Mouse (Mus musculus) ES-E14 (cell line): ENCODE measurements at regions not wholly inside any gene's neighbourhood (a gene's known extent, or its start where the extent isn't known, plus 50 kb on each side); places are given as distances from the start of the nearest gene placed in this dataset.

ENCODE experiments used
- CHD2 ChIP-seq: IDR thresholded peaks from 2 replicates; pipeline ENCODE4 v1.6.1; 2014; ENCODE audit warnings: mild to moderate bottlenecking, low read depth, low read length, inconsistent platforms
- ZNF384 ChIP-seq: IDR thresholded peaks from 2 replicates; pipeline ENCODE4 v1.6.1; 2012; ENCODE audit warnings: low read depth, low read length, inconsistent platforms

DNA sequence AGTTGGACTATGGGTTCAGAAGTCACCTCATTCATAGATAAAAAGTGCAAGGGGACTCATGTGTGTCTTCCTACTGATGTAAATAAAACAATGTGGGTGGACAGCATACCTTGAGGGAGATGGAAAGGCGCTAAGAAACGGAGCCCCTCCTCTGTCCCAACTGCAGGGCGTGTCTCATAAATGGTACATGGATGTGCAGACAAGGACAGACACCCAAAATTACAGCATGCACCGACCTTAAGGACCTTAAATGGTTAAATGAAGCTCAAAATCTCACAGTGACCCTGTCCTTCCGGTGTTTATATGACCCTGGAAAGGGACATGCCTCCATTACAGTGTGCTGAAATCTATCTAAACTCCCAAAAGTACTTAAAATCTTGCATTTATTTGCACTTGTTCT is 106.5 kb upstream of the Sgk1 start:
- TF ChIP-seq CHD2 (no peak), ZNF384 (no peak)
